Mouse (Mus musculus) lung, postnatal 36 days (tissue): Measurements from ENCODE around the gene Noc2l.

Source experiments
- DNase-seq: peaks from one replicate; pipeline ENCODE4 v3.0.0; 2022; ENCODE audit warnings: mixed read lengths

Gene Noc2l

GRCm38 (mm10) chr4:156217022-156217669, 18.7 kb upstream of the Noc2l start:
- DNase-seq, result no peak

- DNase-seq, result no peak
Observed at GRCm38 (mm10) chr4:156217838-156218237, 18.0 kb upstream of the Noc2l start.

GRCm38 (mm10) chr4:156219936-156220335, 15.9 kb upstream of the Noc2l start:
- no peak for DNase-seq

GRCm38 (mm10) chr4:156224276-156224675, 11.5 kb upstream of the Noc2l start:
- DNase-seq, result no peak

GRCm38 (mm10) chr4:156227752-156228392, 7.9 kb upstream of the Noc2l start:
- peak; percentile 76 for DNase-seq

- peak; percentile 55 for DNase-seq
Observed at GRCm38 (mm10) chr4:156228393-156229024, 7.3 kb upstream of the Noc2l start.

GRCm38 (mm10) chr4:156234021-156234501, 1.7 kb upstream of the Noc2l start:
- no peak for DNase-seq

- DNase-seq, result peak; percentile 78
Observed at GRCm38 (mm10) chr4:156234701-156235213, 1.1 kb upstream of the Noc2l start, which contains the start of gene Plekhn1. Gene Plekhn1, minus strand, starts transcription at chr4:156234857.

- peak; percentile 32 for DNase-seq
Observed at GRCm38 (mm10) chr4:156235360-156235770, 445 bp upstream of the Noc2l start.

- no peak for DNase-seq
Observed at GRCm38 (mm10) chr4:156236651-156237447, 1.0 kb downstream of the Noc2l start.

GRCm38 (mm10) chr4:156249567-156249966, 13.8 kb downstream of the Noc2l start:
- no peak for DNase-seq

- no peak for DNase-seq
Observed at GRCm38 (mm10) chr4:156251081-156251480, 15.3 kb downstream of the Noc2l start.

- no peak for DNase-seq
Observed at GRCm38 (mm10) chr4:156252140-156252539, 16.3 kb downstream of the Noc2l start.

- DNase-seq, result no peak
Observed at GRCm38 (mm10) chr4:156252619-156253018, 16.8 kb downstream of the Noc2l start.

- DNase-seq, result no peak
Observed at GRCm38 (mm10) chr4:156253043-156253442, 17.2 kb downstream of the Noc2l start.

- DNase-seq, result no peak
Observed at GRCm38 (mm10) chr4:156254361-156255077, 18.7 kb downstream of the Noc2l start.

GRCm38 (mm10) chr4:156255078-156255839, 19.4 kb downstream of the Noc2l start, which contains the start of gene Samd11:
Gene Samd11, minus strand, starts transcription at chr4:156255657.
- DNase-seq, result no peak
